Mouse (Mus musculus): ENCODE results near the gene Gm45521.

GRCm38 (mm10) chr14:7991108-7991776 is 34.2 kb downstream of the Gm45521 start:
- TF ChIP-seq CTCF (IDR thresholded peaks at IDR 0.05) (no peak), POLR2A (IDR thresholded peaks at IDR 0.05; ENCODE audit: insufficient read depth, low read depth, low read length) (no peak)

All from heart, adult 2 months (tissue).